Mouse (Mus musculus): Measurements from ENCODE around the gene S1pr5. TPM values are rescaled to one million over a fixed set of nuclear protein-coding genes. Genes with fewer than 3 reads are reported as not detected.
"Not testable (repeated sequence)": the region's sequence is repeated elsewhere in the genome, so short reads cannot be mapped to it uniquely, and the experiment has no call there.

S1pr5 gene
- polyA plus RNA-seq, 1 experiment from 2014 or later, result 4.1 TPM

DNA sequence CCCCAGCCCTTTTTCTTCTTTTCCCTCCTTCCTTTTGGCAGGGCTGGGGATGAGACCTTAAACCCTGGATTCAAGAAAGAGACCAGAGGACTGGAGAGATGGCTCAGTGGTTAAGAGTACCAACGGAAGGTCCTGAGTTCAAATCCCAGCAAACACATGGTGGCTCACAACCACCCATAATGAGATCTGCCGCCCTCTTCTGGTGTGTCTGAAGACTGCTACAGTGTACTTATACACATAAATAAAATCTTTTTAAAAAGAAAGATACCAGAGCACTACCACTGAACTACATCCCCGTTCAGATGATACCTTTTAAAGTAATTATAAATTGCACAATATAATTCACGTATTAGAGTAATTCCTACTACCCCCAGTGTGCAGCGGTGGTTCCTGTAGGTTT is 15.4 kb downstream of the S1pr5 start:
- Histone ChIP-seq H3K4me1 (replicated peaks) (peaks cover 28% of the 10 kb centered on the region), H3K9ac (no peak overlapping the region), H3K36me3 (peaks cover 40% of the 10 kb centered on the region), H3K9me3 (no peaks in the 10 kb centered on the region), H3K4me3 (no peak overlapping the region), H3K27me3 (no peaks in the 10 kb centered on the region), H3K4me2 (no peak overlapping the region), H3K27ac (replicated peaks) (no peak overlapping the region)
- ATAC-seq (ENCODE audit: low FRiP score, low read depth), result no peak
- 91% methylated on average over 5 of the region's 5 CpGs for WGBS

DNA sequence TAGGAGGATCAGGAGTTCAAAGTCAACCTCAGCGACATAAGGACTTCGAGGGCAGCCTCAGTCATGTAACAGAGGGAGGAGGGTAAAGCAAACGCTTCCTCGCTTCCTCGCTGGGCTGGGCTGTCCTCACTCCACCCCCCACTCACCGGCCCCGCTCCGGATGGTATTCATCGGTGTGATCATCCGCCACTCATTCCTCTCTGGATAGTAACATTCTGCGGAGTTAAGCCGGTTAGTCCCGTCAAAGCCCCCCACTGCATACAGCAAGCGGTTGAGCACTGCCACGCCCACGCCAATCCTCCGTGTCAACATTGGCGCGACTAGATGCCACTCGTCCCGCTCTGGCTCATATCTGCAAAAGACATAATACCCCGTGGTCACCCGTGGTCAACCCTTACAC is 16.7 kb downstream of the S1pr5 start:
- H3K9me3 ChIP-seq, result no peaks in the 10 kb centered on the region
- H3K4me2 ChIP-seq, result no peak overlapping the region
- H3K27me3 ChIP-seq, result no peaks in the 10 kb centered on the region
- H3K4me3 ChIP-seq, result no peak overlapping the region
- 59% methylated on average over 23 of the region's 23 CpGs for WGBS
- peaks cover 25% of the 10 kb centered on the region for H3K4me1 ChIP-seq (replicated peaks)
- no peak for ATAC-seq (ENCODE audit: low FRiP score, low read depth)
- H3K36me3 ChIP-seq, result peaks cover 40% of the 10 kb centered on the region
- H3K27ac ChIP-seq (replicated peaks), result no peak overlapping the region
- H3K9ac ChIP-seq, result no peak overlapping the region

- H3K9me3 ChIP-seq, result no peaks in the 10 kb centered on the region
- peak overlapping the region; percentile 40 for H3K9ac ChIP-seq
- no peaks in the 10 kb centered on the region for H3K27me3 ChIP-seq
- 14% methylated on average over 16 of the region's 16 CpGs for WGBS
- peak overlapping the region; percentile 55 for H3K4me2 ChIP-seq
- H3K4me1 ChIP-seq (replicated peaks), result peaks cover 15% of the 10 kb centered on the region
- H3K36me3 ChIP-seq, result peaks cover 25% of the 10 kb centered on the region
- H3K4me3 ChIP-seq, result peak overlapping the region; percentile 32
- peak; percentile 57; the same call in 1 of the 2 replicates for ATAC-seq (ENCODE audit: low FRiP score, low read depth)
- H3K27ac ChIP-seq (replicated peaks), result peak overlapping the region; percentile 18; the same call in 1 of the 2 replicates
Observed at GRCm38 (mm10) chr9:21227342-21227741, 20.9 kb downstream of the S1pr5 start.

DNA sequence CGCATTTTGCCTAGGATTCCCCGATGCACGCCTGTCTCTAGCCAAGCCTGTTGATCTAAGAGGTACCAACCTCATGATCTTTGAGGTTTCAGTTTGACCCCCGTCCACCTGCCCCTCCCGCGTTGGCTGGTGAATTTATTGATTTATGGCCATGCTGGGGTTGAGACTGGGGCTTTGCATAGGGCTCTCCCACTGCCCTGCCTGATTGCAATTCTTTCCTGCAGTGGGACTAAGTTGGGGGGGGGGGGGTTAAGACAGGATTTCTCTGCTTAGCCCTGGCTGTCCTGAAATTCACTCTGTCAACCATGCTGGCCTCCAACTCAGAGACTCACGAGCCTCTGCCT is 22.9 kb downstream of the S1pr5 start:
- Histone ChIP-seq H3K36me3 (peaks cover 11% of the 10 kb centered on the region), H3K4me1 (replicated peaks) (peaks cover 23% of the 10 kb centered on the region), H3K27ac (replicated peaks) (no peak overlapping the region), H3K9ac (no peak overlapping the region), H3K4me2 (peak overlapping the region; percentile 51), H3K9me3 (no peaks in the 10 kb centered on the region), H3K27me3 (no peaks in the 10 kb centered on the region), H3K4me3 (peak overlapping the region; percentile 24)
- 14% methylated on average over 7 of the region's 7 CpGs for WGBS
- no peak for ATAC-seq (ENCODE audit: low FRiP score, low read depth)

DNA sequence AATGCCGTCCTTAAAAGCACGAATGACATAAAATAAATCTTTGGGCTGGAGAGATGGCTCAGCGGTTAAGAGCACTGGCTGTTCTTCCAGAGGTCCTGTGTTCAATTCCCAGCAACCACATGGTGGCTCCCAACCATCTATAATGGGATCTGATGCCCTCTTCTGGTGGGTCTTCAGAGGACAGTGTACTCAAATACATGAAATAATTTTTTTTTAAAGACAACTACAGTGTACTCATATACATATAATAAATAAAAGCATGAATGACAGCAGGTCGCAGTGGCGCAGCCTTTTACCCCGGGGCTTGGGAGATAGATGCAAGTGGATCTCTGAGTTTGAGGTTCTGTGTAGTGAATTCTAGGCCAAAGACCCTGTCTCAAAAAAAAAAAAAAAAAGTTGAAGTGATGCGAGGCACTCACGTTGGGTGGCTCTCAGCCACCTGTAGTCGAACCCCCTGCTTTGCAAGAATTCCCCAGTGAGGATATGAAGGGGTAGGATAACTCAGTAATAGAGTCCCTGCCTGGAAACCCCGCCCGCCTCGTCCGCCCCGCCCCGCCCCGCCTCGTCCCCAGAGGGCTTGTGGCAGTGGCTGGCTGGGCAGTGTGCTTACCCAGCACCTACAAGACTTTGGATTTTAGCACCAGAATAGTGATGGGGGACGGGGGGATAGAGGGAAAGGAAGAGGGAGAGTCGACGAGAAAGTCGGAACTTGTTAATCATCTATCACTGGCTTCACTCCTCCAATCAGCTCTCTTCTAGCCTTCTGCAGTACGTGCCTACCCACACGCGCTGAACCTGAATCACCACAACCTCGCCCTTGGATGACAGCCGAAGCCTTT is 23.4 kb downstream of the S1pr5 start:
- H3K9ac ChIP-seq, result no peak overlapping the region
- no peaks in the 10 kb centered on the region for H3K27me3 ChIP-seq
- peaks cover 5% of the 10 kb centered on the region for H3K36me3 ChIP-seq
- no peak for ATAC-seq (ENCODE audit: low FRiP score, low read depth)
- peak overlapping the region; percentile 51 for H3K4me2 ChIP-seq
- H3K4me3 ChIP-seq, result peak overlapping the region; percentile 24
- peaks cover 23% of the 10 kb centered on the region for H3K4me1 ChIP-seq (replicated peaks)
- H3K27ac ChIP-seq (replicated peaks), result no peak overlapping the region
- WGBS, result 20% methylated on average over 26 of the region's 26 CpGs
- H3K9me3 ChIP-seq, result no peaks in the 10 kb centered on the region

- Histone ChIP-seq H3K36me3 (no peaks in the 10 kb centered on the region), H3K4me2 (no peak overlapping the region), H3K9ac (no peak overlapping the region), H3K4me3 (no peak overlapping the region), H3K27me3 (no peaks in the 10 kb centered on the region), H3K9me3 (no peaks in the 10 kb centered on the region), H3K27ac (replicated peaks) (no peak overlapping the region), H3K4me1 (replicated peaks) (peaks cover 23% of the 10 kb centered on the region)
- 89% methylated on average over 6 of the region's 6 CpGs for WGBS
- no peak for ATAC-seq (ENCODE audit: low FRiP score, low read depth)
Observed at GRCm38 (mm10) chr9:21223906-21224305, 24.3 kb downstream of the S1pr5 start.

GRCm38 (mm10) chr9:21223490-21223889 is 24.8 kb downstream of the S1pr5 start:
- H3K4me3 ChIP-seq; H3K27me3 ChIP-seq; H3K4me2 ChIP-seq; ATAC-seq (ENCODE audit: low FRiP score, low read depth); H3K9me3 ChIP-seq; H3K27ac ChIP-seq (replicated peaks); H3K36me3 ChIP-seq; H3K9ac ChIP-seq: not testable (repeated sequence)
- peaks cover 23% of the 10 kb centered on the region for H3K4me1 ChIP-seq (replicated peaks)
- 98% methylated on average over 2 of the region's 2 CpGs for WGBS

DNA sequence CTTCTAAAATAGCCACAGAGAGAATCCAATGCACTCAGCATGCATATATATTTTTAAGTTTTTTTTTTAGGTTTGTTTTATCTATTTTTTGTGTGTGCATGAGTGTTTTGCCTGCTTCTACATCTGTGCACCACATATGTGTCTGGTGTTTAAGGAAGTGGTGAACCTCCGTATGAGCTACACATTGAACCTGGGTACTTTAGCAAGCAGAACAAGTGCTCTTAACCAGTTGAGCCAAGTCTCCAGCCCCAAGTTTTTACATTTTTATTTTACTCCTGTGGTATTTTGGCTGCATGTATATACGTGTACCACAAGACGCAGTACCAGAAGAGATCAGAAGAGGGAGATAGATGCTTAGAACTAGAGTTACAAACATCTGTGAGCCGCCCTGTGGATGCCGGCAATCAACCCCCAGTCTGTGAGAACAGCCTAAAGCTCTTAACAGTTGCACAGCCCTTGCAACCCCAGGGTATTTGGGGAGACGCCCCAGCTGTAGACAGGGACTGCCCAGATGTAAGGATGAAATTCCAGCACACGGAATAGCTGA is 26.8 kb downstream of the S1pr5 start:
- 18% methylated on average over 7 of the region's 7 CpGs for WGBS
- Histone ChIP-seq H3K9ac (no peak overlapping the region), H3K4me3 (no peak overlapping the region; the same call in 1 of the 2 replicates), H3K9me3 (no peaks in the 10 kb centered on the region), H3K27me3 (no peaks in the 10 kb centered on the region), H3K4me1 (replicated peaks) (peaks cover 13% of the 10 kb centered on the region), H3K36me3 (no peaks in the 10 kb centered on the region), H3K27ac (replicated peaks) (no peak overlapping the region), H3K4me2 (peak overlapping the region; percentile 51)
- ATAC-seq (ENCODE audit: low FRiP score, low read depth), result no peak

DNA sequence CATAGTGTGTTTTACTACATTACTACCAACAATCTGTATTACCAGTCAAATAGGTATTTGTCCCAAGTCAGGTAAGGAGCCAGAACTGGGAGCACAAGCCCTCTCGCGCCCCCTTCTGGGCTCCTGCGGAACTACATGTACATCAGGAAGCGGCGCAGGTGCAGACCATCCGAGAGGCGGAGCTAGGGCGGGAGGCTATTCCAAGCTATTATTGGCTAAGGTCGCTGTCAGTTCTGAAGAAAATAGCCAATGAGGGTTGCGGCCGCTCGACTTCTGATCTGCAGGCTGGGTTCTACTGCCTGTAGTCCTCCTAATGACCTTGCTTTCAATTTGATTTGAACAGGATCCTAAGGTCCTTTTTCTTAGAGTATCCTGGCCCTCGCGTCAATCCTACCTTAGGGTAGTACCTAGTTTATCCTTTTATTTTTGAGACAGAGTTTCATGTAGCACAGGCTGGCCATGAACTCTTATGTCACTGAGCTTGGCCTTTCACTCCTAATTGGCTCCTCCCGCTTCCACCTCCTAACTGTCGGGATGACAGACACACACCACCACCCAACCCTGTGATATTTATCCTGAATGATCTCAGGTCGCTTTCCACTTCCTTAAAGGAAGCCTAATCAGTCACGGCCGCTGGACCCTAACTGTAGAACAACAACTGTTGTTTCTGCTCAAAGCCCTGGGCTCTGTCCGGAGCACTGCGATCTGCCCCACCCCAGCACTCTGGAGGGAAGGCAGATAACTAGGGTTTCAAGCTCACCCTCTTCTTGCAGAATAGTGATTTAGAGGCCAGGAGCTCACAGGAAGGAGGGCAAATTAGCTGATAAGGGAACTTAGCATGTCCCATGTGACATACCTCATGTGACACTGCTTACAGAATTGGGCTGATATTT is 27.5 kb downstream of the S1pr5 start:
- Histone ChIP-seq H3K4me3 (peak overlapping the region; percentile 27), H3K9ac (peak overlapping the region; percentile 1; the same call in 1 of the 2 replicates), H3K4me1 (replicated peaks) (peaks cover 16% of the 10 kb centered on the region), H3K27me3 (no peaks in the 10 kb centered on the region), H3K4me2 (peak overlapping the region; percentile 51), H3K36me3 (no peaks in the 10 kb centered on the region), H3K27ac (replicated peaks) (no peak overlapping the region), H3K9me3 (no peaks in the 10 kb centered on the region)
- ATAC-seq (ENCODE audit: low FRiP score, low read depth), result peak; percentile 91
- WGBS, result 16% methylated on average over 21 of the region's 21 CpGs

- Histone ChIP-seq H3K27ac (replicated peaks) (no peak overlapping the region), H3K36me3 (no peaks in the 10 kb centered on the region), H3K27me3 (no peaks in the 10 kb centered on the region), H3K4me2 (no peak overlapping the region), H3K4me1 (replicated peaks) (peaks cover 13% of the 10 kb centered on the region), H3K9ac (no peak overlapping the region), H3K4me3 (no peak overlapping the region), H3K9me3 (no peaks in the 10 kb centered on the region)
- no peak for ATAC-seq (ENCODE audit: low FRiP score, low read depth)
- 55% methylated on average over 3 of the region's 3 CpGs for WGBS
Observed at GRCm38 (mm10) chr9:21219820-21220219, 28.4 kb downstream of the S1pr5 start.

DNA sequence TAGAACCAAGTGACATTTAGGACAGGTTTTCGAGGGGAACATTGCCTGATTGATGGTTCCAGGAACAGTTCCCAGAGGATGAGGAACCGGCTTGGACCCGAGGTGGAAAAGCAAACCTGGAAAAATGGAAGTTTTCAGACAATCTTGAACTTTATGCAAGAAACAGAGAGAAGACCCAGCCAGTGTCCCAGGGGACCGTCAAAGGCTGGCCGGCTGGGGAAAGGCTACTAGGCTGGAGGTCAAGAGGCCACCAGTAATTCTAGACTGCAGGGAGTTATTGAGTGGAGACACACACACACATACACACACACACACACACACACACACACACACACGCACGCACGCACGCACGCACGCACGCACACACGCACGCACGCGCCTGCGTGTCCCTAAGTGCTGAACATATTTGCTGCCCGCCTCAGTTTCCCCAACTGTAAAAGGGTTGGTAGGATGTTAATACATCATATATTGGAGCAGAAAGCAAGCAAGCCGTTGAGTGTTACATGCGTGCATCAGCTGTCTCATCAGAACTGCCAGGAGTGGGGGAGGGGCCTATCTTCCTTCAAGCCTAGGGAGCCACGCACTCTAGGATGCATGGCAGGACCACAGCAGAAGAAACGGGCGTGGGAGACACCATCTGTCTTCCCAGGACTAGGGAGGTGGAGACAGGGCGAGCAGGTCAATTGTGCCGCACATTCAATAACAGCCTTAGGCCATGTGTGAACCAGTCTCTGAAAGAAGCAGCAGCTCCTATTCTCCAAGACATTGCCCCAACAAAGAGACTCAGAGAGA is 32.0 kb downstream of the S1pr5 start:
- Histone ChIP-seq H3K4me2 (no peak overlapping the region), H3K27me3 (no peaks in the 10 kb centered on the region), H3K9ac (no peak overlapping the region), H3K4me3 (no peak overlapping the region), H3K27ac (replicated peaks) (no peak overlapping the region), H3K36me3 (peaks cover 9% of the 10 kb centered on the region; the same call in 1 of the 2 replicates), H3K4me1 (replicated peaks) (peaks cover 12% of the 10 kb centered on the region), H3K9me3 (no peaks in the 10 kb centered on the region)
- no peak for ATAC-seq (ENCODE audit: low FRiP score, low read depth)
- WGBS, result 64% methylated on average over 25 of the region's 25 CpGs
